Mouse (Mus musculus): ENCODE data around the gene Gas2l3. TPM values are rescaled to one million over a fixed set of nuclear protein-coding genes. Genes with fewer than 3 reads are reported as not detected.
A peak's percentile ranks its signal among the peaks of the same experiment; 100 is the strongest.

The Gas2l3 gene
- polyA plus RNA-seq, 1 experiment, result 0.88 TPM

DNA sequence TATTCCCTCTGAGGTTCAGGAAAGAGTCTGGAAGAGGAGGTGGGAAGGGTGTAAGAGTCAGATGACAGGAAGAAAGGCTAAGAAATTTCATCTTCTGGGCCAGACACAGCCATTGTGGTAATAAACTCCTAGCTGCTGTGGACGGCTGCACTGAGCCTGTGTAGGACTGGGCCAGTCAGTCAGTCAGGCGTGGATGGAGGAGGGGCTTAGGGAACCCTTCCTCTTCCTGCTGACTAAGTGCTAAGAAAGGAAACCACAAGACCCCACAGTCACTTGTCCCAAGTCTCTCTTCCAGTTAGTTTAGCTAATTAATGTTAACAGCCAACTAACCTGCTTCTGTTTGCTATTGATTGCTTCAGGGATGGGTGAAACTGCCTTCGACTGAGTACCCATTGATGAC is 28.3 kb downstream of the Gas2l3 start:
- H3K4me1 ChIP-seq (ENCODE audit: control insufficient read depth, insufficient read depth, low read length), result no peaks in the 10 kb centered on the region
- no peak overlapping the region for H3K27ac ChIP-seq (ENCODE audit: insufficient read depth, low read length)
- no peak overlapping the region for H3K4me3 ChIP-seq (ENCODE audit: insufficient read depth, low read length)
- TF ChIP-seq POLR2A (IDR thresholded peaks at IDR 0.05; ENCODE audit: extremely low read depth, insufficient read depth, low read length) (no peak), CTCF (IDR thresholded peaks at IDR 0.05; ENCODE audit: extremely low read depth, insufficient read depth, low read length) (no peak)

- no peak overlapping the region for H3K27ac ChIP-seq (ENCODE audit: insufficient read depth, low read length)
- TF ChIP-seq POLR2A (IDR thresholded peaks at IDR 0.05; ENCODE audit: extremely low read depth, insufficient read depth, low read length), result no peak
- no peak for TF ChIP-seq CTCF (IDR thresholded peaks at IDR 0.05; ENCODE audit: extremely low read depth, insufficient read depth, low read length)
- no peak overlapping the region for H3K4me3 ChIP-seq (ENCODE audit: insufficient read depth, low read length)
- no peaks in the 10 kb centered on the region for H3K4me1 ChIP-seq (ENCODE audit: control insufficient read depth, insufficient read depth, low read length)
Measured at GRCm38 (mm10) chr10:89407551-89407950, 36.2 kb downstream of the Gas2l3 start.

GRCm38 (mm10) chr10:89406733-89407484 is 36.9 kb downstream of the Gas2l3 start:
- H3K4me3 ChIP-seq (ENCODE audit: insufficient read depth, low read length), result no peak overlapping the region
- no peak overlapping the region for H3K27ac ChIP-seq (ENCODE audit: insufficient read depth, low read length)
- no peaks in the 10 kb centered on the region for H3K4me1 ChIP-seq (ENCODE audit: control insufficient read depth, insufficient read depth, low read length)
- no peak for TF ChIP-seq CTCF (IDR thresholded peaks at IDR 0.05; ENCODE audit: extremely low read depth, insufficient read depth, low read length)
- TF ChIP-seq POLR2A (IDR thresholded peaks at IDR 0.05; ENCODE audit: extremely low read depth, insufficient read depth, low read length), result no peak

DNA sequence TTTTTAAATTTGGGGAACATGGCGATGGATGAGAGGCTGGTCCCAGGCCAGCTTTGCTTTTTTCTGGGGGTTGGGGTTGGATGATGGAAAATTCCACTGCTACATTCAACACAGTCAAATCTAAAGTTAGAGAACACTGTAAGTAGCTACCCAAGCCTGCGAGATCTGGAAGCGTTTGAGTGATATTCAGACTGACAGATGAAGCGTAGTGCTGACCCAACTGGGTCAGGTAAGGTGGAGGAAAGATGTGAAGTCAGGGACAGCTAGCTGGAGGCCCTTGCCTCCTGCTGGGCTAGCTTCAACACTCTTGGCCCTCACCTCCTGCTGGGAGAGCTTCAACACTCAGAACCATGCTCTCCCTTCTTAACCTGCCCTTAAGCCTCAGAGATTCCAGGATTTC is 38.8 kb downstream of the Gas2l3 start:
- H3K4me1 ChIP-seq (ENCODE audit: control insufficient read depth, insufficient read depth, low read length), result no peaks in the 10 kb centered on the region
- H3K27ac ChIP-seq (ENCODE audit: insufficient read depth, low read length), result no peak overlapping the region
- no peak overlapping the region for H3K4me3 ChIP-seq (ENCODE audit: insufficient read depth, low read length)
- TF ChIP-seq CTCF (IDR thresholded peaks at IDR 0.05; ENCODE audit: extremely low read depth, insufficient read depth, low read length), result no peak
- TF ChIP-seq POLR2A (IDR thresholded peaks at IDR 0.05; ENCODE audit: extremely low read depth, insufficient read depth, low read length), result no peak

GRCm38 (mm10) chr10:89400674-89401336 is 43.0 kb downstream of the Gas2l3 start:
- Histone ChIP-seq H3K4me3 (ENCODE audit: insufficient read depth, low read length) (no peak overlapping the region), H3K4me1 (ENCODE audit: control insufficient read depth, insufficient read depth, low read length) (no peaks in the 10 kb centered on the region), H3K27ac (ENCODE audit: insufficient read depth, low read length) (no peak overlapping the region)
- TF ChIP-seq CTCF (IDR thresholded peaks at IDR 0.05; ENCODE audit: extremely low read depth, insufficient read depth, low read length) (no peak), POLR2A (IDR thresholded peaks at IDR 0.05; ENCODE audit: extremely low read depth, insufficient read depth, low read length) (no peak)

DNA sequence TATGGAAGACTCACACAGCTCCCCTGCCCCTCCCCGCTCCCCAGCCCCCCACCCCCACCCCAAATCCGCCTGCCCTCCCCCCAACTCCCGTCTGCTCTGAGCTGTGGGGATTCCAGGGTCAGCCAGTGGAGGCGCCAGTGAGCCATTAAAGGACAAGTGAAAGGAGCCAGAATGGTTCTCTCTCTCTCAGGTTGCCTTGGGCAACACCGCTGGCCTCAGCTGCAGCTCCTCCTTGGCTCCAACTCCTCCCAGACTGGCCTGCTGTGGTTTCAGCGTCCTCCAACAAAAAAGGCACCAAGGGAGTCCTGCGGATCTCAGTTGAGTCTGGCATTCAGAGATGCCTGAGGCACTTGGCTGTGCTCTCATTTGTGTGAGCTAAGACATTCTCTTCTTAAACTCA is 47.9 kb downstream of the Gas2l3 start:
- Histone ChIP-seq H3K4me3 (ENCODE audit: insufficient read depth, low read length) (no peak overlapping the region), H3K27ac (ENCODE audit: insufficient read depth, low read length) (no peak overlapping the region), H3K4me1 (ENCODE audit: control insufficient read depth, insufficient read depth, low read length) (peaks cover 2% of the 10 kb centered on the region; the same call in 1 of the 2 replicates)
- TF ChIP-seq POLR2A (IDR thresholded peaks at IDR 0.05; ENCODE audit: extremely low read depth, insufficient read depth, low read length) (no peak), CTCF (IDR thresholded peaks at IDR 0.05; ENCODE audit: extremely low read depth, insufficient read depth, low read length) (0 out of 2 replicates have a peak, but pooled peaks have one; percentile 21)

GRCm38 (mm10) chr10:89395321-89395720 is 48.4 kb downstream of the Gas2l3 start:
- TF ChIP-seq CTCF (IDR thresholded peaks at IDR 0.05; ENCODE audit: extremely low read depth, insufficient read depth, low read length) (no peak), POLR2A (IDR thresholded peaks at IDR 0.05; ENCODE audit: extremely low read depth, insufficient read depth, low read length) (no peak)
- H3K27ac ChIP-seq (ENCODE audit: insufficient read depth, low read length), result no peak overlapping the region
- H3K4me3 ChIP-seq (ENCODE audit: insufficient read depth, low read length), result no peak overlapping the region
- H3K4me1 ChIP-seq (ENCODE audit: control insufficient read depth, insufficient read depth, low read length), result peaks cover 2% of the 10 kb centered on the region; the same call in 1 of the 2 replicates

GRCm38 (mm10) chr10:89392687-89393086 is 51.1 kb downstream of the Gas2l3 start:
- Histone ChIP-seq H3K27ac (ENCODE audit: insufficient read depth, low read length) (no peak overlapping the region), H3K4me3 (ENCODE audit: insufficient read depth, low read length) (no peak overlapping the region), H3K4me1 (ENCODE audit: control insufficient read depth, insufficient read depth, low read length) (peaks cover 2% of the 10 kb centered on the region; the same call in 1 of the 2 replicates)
- TF ChIP-seq POLR2A (IDR thresholded peaks at IDR 0.05; ENCODE audit: extremely low read depth, insufficient read depth, low read length), result no peak
- no peak for TF ChIP-seq CTCF (IDR thresholded peaks at IDR 0.05; ENCODE audit: extremely low read depth, insufficient read depth, low read length)

GRCm38 (mm10) chr10:89391571-89392163 is 52.1 kb downstream of the Gas2l3 start:
- Histone ChIP-seq H3K4me1 (ENCODE audit: control insufficient read depth, insufficient read depth, low read length) (peaks cover 2% of the 10 kb centered on the region; the same call in 1 of the 2 replicates), H3K4me3 (ENCODE audit: insufficient read depth, low read length) (no peak overlapping the region), H3K27ac (ENCODE audit: insufficient read depth, low read length) (no peak overlapping the region)
- TF ChIP-seq POLR2A (IDR thresholded peaks at IDR 0.05; ENCODE audit: extremely low read depth, insufficient read depth, low read length) (no peak), CTCF (IDR thresholded peaks at IDR 0.05; ENCODE audit: extremely low read depth, insufficient read depth, low read length) (no peak)
